Mouse (Mus musculus) liver, embryonic 14.5 days (tissue): ENCODE results near the gene Gadl1. TPM values are rescaled to one million over a fixed set of nuclear protein-coding genes. Genes with fewer than 3 reads are reported as not detected.

Source experiments
- ATAC-seq: fragments of 200-750 bp; cut with Nextera tagmentation; 2 replicates; pipeline ENCODE4 v1.8.0; 2017; ENCODE audit warnings: moderate number of reproducible peaks, mild to moderate bottlenecking, moderate library complexity; ENCODE audit not compliant: insufficient read depth
- DNase-seq, 3 experiments: peaks; one replicate each; pipeline ENCODE4 v3.0.0-alpha.2; 2012 to 2013; ENCODE audit warnings: low read depth in 3 of 3, low spot score in 3 of 3
- H3K27ac ChIP-seq: fragments of 300-500 bp; sonication (generic); 2 replicates; pipeline ENCODE4 v1.5.1; 2014; ENCODE audit warnings: moderate library complexity, mild to moderate bottlenecking, control low read depth, inconsistent platforms
- H3K27me3 ChIP-seq: fragments of 300-500 bp; sonication (generic); 2 replicates; pipeline ENCODE4 v1.6.1; 2014; ENCODE audit warnings: mild to moderate bottlenecking, low read length, moderate library complexity; ENCODE audit not compliant: control insufficient read depth, insufficient read depth
- H3K36me3 ChIP-seq: fragments of 300-500 bp; sonication (generic); replicated peaks from 2 replicates; pipeline ENCODE4 v1.6.1; 2014; ENCODE audit warnings: low read depth; ENCODE audit not compliant: control insufficient read depth, insufficient read depth
- H3K4me1 ChIP-seq, 2 experiments: fragments of 200-500 bp in 1 of 2; fragments of 300-500 bp in 1 of 2; sonication (generic) in 1 of 2; replicated peaks; 2 replicates each; pipeline ENCODE4 v1.6.1; 2012 to 2014; ENCODE audit warnings: antibody characterized with exemption in 1 of 2, inconsistent platforms in 1 of 2, low read length in 1 of 2; ENCODE audit not compliant: control insufficient read depth in 2 of 2, insufficient read depth in 2 of 2
- H3K4me2 ChIP-seq: fragments of 300-500 bp; sonication (generic); 2 replicates; pipeline ENCODE4 v1.6.1; 2014; ENCODE audit warnings: low read depth, mild to moderate bottlenecking, control low read depth, moderate library complexity
- H3K4me3 ChIP-seq, 2 experiments: fragments of 200-500 bp in 1 of 2; fragments of 300-500 bp in 1 of 2; sonication (generic) in 1 of 2; 2 replicates each; pipeline ENCODE4 v1.5.1; 2012 to 2014; ENCODE audit warnings: low read depth in 2 of 2, low read length in 2 of 2, mild to moderate bottlenecking in 2 of 2, control low read depth in 1 of 2, inconsistent platforms in 1 of 2, moderate library complexity in 1 of 2; ENCODE audit not compliant: insufficient read depth in 1 of 2
- H3K9ac ChIP-seq: fragments of 300-500 bp; sonication (generic); replicated peaks from 2 replicates; pipeline ENCODE4 v1.6.1; 2014; ENCODE audit warnings: mild to moderate bottlenecking, control low read depth, moderate library complexity
- H3K9me3 ChIP-seq: fragments of 300-500 bp; sonication (generic); 2 replicates; pipeline ENCODE4 v1.6.1; 2016; ENCODE audit warnings: low read length, mixed read lengths; ENCODE audit not compliant: control insufficient read depth
- CTCF ChIP-seq: IDR thresholded peaks from 2 replicates; pipeline ENCODE4 v1.5.1; 2016; ENCODE audit warnings: antibody characterized with exemption, low read depth, control low read depth
- EP300 ChIP-seq: IDR thresholded peaks from 2 replicates; pipeline ENCODE4 v1.6.1; 2016; ENCODE audit warnings: antibody characterized with exemption, low read depth
- WGBS: fragments of 180-500 bp; shearing (Covaris S2); extraction: QIAGEN DNeasy Blood & Tissue Kit; methylation state at CpG from one replicate; pipeline ENCODE4 v1.1.7; 2014; ENCODE audit not compliant: insufficient replicate concordance; 5-methylcytosine and 5-hydroxymethylcytosine counted together
- polyA plus RNA-seq, 2 experiments: library from polyadenylated mRNA; depleted of rRNA in 1 of 2; stranded (reverse) in 1 of 2; unstranded in 1 of 2; fragments of >200 nt; fragmentation: Nextera tagmentation in 1 of 2; extraction: Ambion mirVana in 1 of 2; gene quantifications; 2 replicates each; pipeline versions ENCODE4 v1.2.1 to v1.2.3; 2012 to 2014

The Gadl1 gene
- polyA plus RNA-seq, 2 experiments: 0.23 TPM; not detected in 1

DNA sequence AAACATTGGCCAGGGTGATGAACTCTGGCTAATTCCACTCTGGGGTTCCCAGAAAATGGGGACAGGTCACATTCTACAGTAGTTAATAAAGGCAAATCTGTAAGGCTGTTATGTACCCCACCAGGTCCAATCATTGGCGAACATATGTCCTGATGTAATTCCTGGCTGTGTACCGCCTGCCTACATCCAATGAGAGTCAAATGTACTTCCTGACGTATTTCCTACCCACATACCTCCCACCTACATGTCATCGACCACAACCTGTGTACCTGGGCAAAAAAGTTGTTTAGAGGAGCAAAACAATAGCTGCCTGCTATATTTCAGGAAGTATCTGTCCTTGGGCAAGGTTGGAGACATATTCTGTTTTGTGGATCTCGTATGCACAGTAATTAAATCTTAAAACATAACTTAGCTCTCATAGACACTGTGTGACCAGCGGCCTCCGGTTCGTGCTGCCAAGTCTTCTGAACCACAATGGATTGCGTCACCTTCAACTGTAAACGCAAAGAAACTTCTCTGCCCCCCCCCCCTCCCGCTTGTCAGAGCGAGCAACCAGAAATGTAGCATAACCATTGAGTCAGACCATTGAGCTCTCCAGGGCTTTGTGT is 175.2 kb downstream of the Gadl1 start:
- Histone ChIP-seq H3K9ac (no peak overlapping the region), H3K4me2 (no peak overlapping the region), H3K9me3 (no peaks in the 10 kb centered on the region), H3K27ac (no peak overlapping the region), H3K27me3 (no peaks in the 10 kb centered on the region), H3K4me1 (peaks cover 0 to 9% of the 10 kb centered on the region in 2 experiments; a peak in 2 of 4 replicates), H3K36me3 (no peaks in the 10 kb centered on the region), H3K4me3 (no peak overlapping the region)
- DNase-seq: no peak
- TF ChIP-seq CTCF: no peak
- no peak for TF ChIP-seq EP300
- no peak for ATAC-seq
- WGBS: 46% methylated on average over 12 of the region's 12 CpGs

DNA sequence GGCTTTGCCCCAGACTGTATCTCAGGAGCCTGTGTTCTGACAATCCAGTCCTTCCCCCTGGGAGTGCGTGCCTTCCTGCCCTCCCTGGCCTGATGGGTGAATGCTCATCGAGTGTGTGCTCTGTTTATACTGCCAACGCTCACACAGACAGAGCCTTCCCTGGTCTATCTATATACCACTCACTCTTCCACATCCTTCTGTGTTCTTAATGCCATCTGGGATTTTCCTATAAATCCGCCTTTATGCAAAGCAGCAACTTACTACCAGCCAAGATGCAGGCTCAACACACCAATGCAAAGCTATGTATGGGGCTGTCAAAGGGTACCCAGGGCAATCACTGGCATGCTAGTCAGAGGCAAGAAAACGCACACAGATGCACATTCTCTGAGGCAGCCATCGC is 176.7 kb downstream of the Gadl1 start:
- H3K4me3 ChIP-seq: no peak overlapping the region
- peaks cover 0 to 9% of the 10 kb centered on the region in 2 experiments; a peak in 2 of 4 replicates for H3K4me1 ChIP-seq
- DNase-seq (no peak), ATAC-seq (no peak)
- H3K27ac ChIP-seq: no peak overlapping the region
- WGBS: 67% methylated on average over 6 of the region's 6 CpGs
- TF ChIP-seq EP300: no peak
- TF ChIP-seq CTCF: no peak
- no peak overlapping the region for H3K4me2 ChIP-seq
- no peaks in the 10 kb centered on the region for H3K9me3 ChIP-seq
- no peak overlapping the region for H3K9ac ChIP-seq
- no peaks in the 10 kb centered on the region for H3K36me3 ChIP-seq
- H3K27me3 ChIP-seq: no peaks in the 10 kb centered on the region

DNA sequence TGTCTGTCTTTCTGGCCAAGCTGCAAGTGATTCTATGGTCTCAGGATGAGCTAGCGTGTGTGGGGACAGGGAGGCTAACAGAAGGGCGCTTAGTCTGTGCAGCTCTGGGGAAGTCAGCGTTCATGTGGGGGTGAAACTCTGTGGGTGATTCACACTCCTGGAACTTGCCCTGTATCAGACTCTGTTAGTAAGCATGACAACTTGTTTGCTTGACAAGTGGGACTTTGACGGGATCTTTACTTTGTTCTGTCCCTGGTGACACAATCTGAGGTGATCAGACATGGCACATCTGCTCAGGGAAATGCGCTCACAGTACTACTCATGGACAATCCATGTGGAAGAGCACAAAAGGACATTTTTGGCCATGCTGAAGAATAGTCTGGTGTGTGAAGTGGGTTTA is 178.0 kb downstream of the Gadl1 start:
- ATAC-seq: no peak

DNA sequence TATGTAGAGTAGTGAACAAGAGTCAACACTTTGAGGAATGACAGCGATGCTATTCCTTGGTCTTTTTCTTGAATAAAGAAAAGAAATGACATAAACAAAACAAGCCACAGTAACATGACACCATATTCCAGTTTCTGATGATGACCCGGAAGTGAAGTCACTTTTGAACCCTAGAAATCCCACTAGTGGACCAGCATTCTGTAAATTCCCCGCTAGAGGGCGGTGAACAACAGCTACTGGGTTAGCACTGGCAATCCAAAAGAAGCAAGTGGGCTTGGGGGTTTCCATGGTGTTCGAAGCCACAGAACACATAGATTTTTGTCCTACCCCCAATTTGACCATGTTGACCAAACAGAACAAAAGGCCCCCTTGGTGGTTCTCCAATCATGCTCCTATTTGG is 178.6 kb downstream of the Gadl1 start:
- WGBS: 28% methylated on average over 5 of the region's 5 CpGs
- H3K4me1 ChIP-seq: peaks cover 0 to 9% of the 10 kb centered on the region in 2 experiments; a peak in 2 of 4 replicates

More for the DNA sequence above, 178.0 kb downstream of the Gadl1 start:
- Histone ChIP-seq H3K4me2 (no peak overlapping the region), H3K27me3 (no peaks in the 10 kb centered on the region), H3K9ac (no peak overlapping the region), H3K9me3 (no peaks in the 10 kb centered on the region), H3K4me1 (peaks cover 0 to 9% of the 10 kb centered on the region in 2 experiments; a peak in 2 of 4 replicates), H3K36me3 (no peaks in the 10 kb centered on the region), H3K4me3 (no peak overlapping the region), H3K27ac (no peak overlapping the region)
- TF ChIP-seq EP300: no peak
- no peak for TF ChIP-seq CTCF
- 82% methylated on average over 5 of the region's 5 CpGs for WGBS
- DNase-seq: no peak

DNA sequence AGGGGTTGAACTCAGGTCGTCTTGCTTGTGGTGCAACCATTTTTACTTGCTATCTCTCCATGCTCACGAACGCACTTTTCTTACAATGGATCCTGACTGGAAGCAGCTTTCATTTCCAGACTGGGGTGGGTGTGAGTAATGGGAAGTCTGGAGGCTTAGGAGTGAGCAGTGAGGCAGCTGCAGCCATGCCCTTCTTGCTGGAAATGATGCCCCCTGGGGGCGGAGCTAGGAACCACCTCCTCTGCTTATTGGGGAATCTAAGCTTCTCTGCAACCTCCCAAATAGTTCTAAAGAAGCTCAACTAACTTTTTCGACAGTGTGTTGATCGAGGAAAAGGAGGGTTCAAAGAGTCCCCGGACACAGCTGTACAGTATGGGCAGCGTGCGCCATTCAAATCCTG is 179.7 kb downstream of the Gadl1 start:
- Histone ChIP-seq H3K9me3 (no peaks in the 10 kb centered on the region), H3K4me2 (no peak overlapping the region), H3K27me3 (no peaks in the 10 kb centered on the region), H3K27ac (no peak overlapping the region), H3K4me3 (no peak overlapping the region), H3K9ac (no peak overlapping the region), H3K4me1 (peaks cover 0 to 6% of the 10 kb centered on the region in 2 experiments; a peak in 1 of 4 replicates), H3K36me3 (no peaks in the 10 kb centered on the region)
- no peak for TF ChIP-seq EP300
- TF ChIP-seq CTCF: 0 out of 2 replicates have a peak, but pooled peaks have one; percentile 22
- WGBS: 65% methylated on average over 9 of the region's 9 CpGs
- no peak for DNase-seq
- no peak for ATAC-seq

More for the DNA sequence above, 178.6 kb downstream of the Gadl1 start:
- Histone ChIP-seq H3K9ac (no peak overlapping the region), H3K4me2 (no peak overlapping the region), H3K9me3 (no peaks in the 10 kb centered on the region), H3K36me3 (no peaks in the 10 kb centered on the region), H3K4me3 (no peak overlapping the region), H3K27me3 (no peaks in the 10 kb centered on the region), H3K27ac (no peak overlapping the region)
- no peak for ATAC-seq
- DNase-seq: peak in 1 of 3 experiments; percentile 45
- TF ChIP-seq CTCF (peak; percentile 70), EP300 (no peak)
